Mouse (Mus musculus): ENCODE measurements around the gene Olfr143.

GRCm38 (mm10) chr9:38290807-38291206, 38.2 kb downstream of the Olfr143 start, which contains the start of gene Olfr896-ps1:
- TF ChIP-seq CTCF (IDR thresholded peaks at IDR 0.05; ENCODE audit: borderline replicate concordance, extremely low read depth, insufficient read depth, insufficient read length): no peak
- no peak for TF ChIP-seq POLR2A (IDR thresholded peaks at IDR 0.05; ENCODE audit: borderline replicate concordance, extremely low read depth, insufficient read depth, insufficient read length, poor library complexity, severe bottlenecking)
